Mouse (Mus musculus): ENCODE results near the gene Rpl5. TPM values are rescaled to one million over a fixed set of nuclear protein-coding genes. Genes with fewer than 3 reads are reported as not detected.
"Not testable (repeated sequence)": the region's sequence is repeated elsewhere in the genome, so short reads cannot be mapped to it uniquely, and the experiment has no call there.

Rpl5 gene
- polyA plus RNA-seq, 1 experiment from 2014 or later, result 76.6 TPM

DNA sequence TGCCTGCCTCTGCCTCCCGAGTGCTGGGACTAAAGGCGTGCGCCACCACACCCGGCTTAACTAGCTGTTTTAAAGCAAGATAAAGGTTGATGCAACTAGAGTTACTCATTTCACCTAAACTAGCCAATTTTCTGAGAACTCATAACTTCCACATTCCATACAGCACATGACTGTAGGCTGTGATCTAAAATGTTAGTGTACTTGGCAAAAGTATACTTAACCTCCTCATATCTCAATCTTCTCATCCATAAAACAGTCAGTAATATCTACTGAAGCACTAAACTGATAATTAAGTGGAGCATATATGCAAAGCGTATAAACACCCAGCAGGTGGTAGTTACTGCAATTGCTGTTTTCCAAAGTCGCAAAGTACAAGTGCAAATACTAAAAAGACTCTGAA, 27.0 kb upstream of the Rpl5 start:
- H3K9ac ChIP-seq, result no peak overlapping the region
- 0 out of 2 replicates have a peak, but pooled peaks cover 2% of the 10 kb centered on the region for H3K27me3 ChIP-seq
- no peaks in the 10 kb centered on the region for H3K4me1 ChIP-seq
- no peaks in the 10 kb centered on the region for H3K9me3 ChIP-seq
- 89% methylated on average over 6 of the region's 6 CpGs for WGBS
- ATAC-seq (ENCODE audit: insufficient number of reproducible peaks, insufficient read depth, low FRiP score, low TSS enrichment, low read depth), result no peak
- H3K4me3 ChIP-seq, result no peak overlapping the region
- H3K36me3 ChIP-seq, result no peaks in the 10 kb centered on the region
- no peak overlapping the region for H3K4me2 ChIP-seq
- no peak overlapping the region for H3K27ac ChIP-seq

DNA sequence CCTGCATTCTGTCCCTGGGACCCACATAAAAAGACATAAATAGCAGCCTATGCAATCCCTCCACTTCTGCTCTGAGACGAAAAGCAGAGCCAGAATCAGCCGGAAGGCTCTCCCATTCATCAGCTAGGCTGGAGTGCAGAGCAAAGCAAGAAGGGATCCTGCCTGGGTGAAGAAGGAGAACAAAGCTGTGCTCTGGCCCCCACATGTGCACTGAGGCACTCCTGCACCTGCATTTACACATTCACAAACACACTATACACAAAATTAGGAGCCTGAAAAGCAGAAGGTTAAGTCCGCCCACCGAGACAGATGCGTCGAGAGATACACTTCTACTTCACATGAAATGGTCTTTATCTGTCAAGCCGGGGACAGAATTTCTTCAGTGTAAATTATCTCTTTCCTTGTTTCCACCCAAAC, 26.4 kb upstream of the Rpl5 start:
- ATAC-seq (ENCODE audit: insufficient number of reproducible peaks, insufficient read depth, low FRiP score, low TSS enrichment, low read depth), result no peak
- H3K9me3 ChIP-seq, result no peaks in the 10 kb centered on the region
- H3K27me3 ChIP-seq, result 0 out of 2 replicates have a peak, but pooled peaks cover 2% of the 10 kb centered on the region
- WGBS, result 66% methylated on average over 7 of the region's 7 CpGs
- no peak overlapping the region for H3K27ac ChIP-seq
- H3K36me3 ChIP-seq, result no peaks in the 10 kb centered on the region
- H3K9ac ChIP-seq, result no peak overlapping the region
- no peak overlapping the region for H3K4me3 ChIP-seq
- H3K4me1 ChIP-seq, result no peaks in the 10 kb centered on the region
- H3K4me2 ChIP-seq, result no peak overlapping the region

DNA sequence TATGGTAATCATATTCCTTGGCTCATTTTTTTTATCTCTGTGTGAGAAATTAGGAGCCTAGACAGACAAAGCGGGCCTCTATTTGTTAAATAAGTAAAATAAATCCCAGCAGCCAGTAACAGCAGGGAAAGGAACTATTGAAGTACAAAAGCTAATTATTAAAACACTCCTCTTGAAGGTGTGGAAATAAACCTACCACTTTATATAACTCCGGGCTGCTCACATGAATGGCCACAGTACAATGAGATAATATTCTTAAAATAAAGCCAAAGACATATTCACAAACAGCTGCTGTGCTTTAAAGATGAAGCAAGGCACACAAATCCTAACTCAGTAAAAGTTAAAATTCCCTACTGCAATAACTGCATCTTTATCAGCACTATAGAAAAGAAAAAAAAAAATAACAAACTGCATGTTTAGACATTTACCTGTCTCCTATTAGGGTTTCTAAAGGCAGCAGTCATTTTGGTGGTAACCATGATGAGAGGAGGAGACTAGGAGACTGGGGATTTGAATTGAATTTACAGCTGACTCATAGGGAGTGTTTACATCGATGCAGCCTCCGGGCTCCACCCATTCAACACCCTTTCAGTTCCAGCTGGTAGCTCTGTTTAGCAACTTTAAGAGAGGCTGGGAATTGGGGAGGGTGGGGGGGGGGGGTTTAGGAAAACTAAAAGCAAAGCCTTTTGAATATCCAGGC, 25.6 kb upstream of the Rpl5 start, which contains the start of gene Evi5:
Gene Evi5 (minus strand): TSS at position 547 of the 700 bp plus-strand sequence.
- no peak within 1 kb of the TSS for H3K9ac ChIP-seq
- no peaks in the 10 kb centered on the region for H3K9me3 ChIP-seq
- WGBS, result 45% methylated on average over 4 of the region's 4 CpGs
- H3K27me3 ChIP-seq, result 0 out of 2 replicates have a peak, but pooled peaks cover 2% of the 10 kb centered on the region
- H3K4me3 ChIP-seq, result no peak within 1 kb of the TSS
- H3K36me3 ChIP-seq, result no peaks in the 10 kb centered on the region
- no peak for ATAC-seq (ENCODE audit: insufficient number of reproducible peaks, insufficient read depth, low FRiP score, low TSS enrichment, low read depth)
- no peak within 1 kb of the TSS for H3K4me2 ChIP-seq
- H3K27ac ChIP-seq, result no peak within 1 kb of the TSS
- H3K4me1 ChIP-seq, result no peaks in the 10 kb centered on the region

DNA sequence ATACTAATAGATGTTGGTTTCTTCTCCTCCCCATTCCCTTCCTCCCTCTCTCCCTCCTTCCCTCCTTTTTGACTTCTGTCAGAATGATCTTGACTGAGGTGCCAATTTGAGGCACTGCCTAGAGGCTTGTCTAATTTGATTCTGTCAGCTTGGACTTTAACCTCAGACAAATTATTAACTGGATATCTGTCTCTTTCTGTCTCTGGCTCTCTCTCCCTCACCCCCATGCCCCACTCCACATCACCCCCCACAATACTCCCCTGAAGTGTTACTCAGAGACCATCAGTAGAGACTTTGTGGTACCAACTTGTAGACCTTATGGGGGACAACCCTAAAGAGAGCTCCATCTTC, 25.1 kb upstream of the Rpl5 start:
- H3K27ac ChIP-seq, result no peak overlapping the region
- H3K4me3 ChIP-seq, result no peak overlapping the region
- 0 out of 2 replicates have a peak, but pooled peaks cover 1% of the 10 kb centered on the region for H3K27me3 ChIP-seq
- H3K36me3 ChIP-seq, result no peaks in the 10 kb centered on the region
- no peak overlapping the region for H3K4me2 ChIP-seq
- no peaks in the 10 kb centered on the region for H3K4me1 ChIP-seq
- H3K9me3 ChIP-seq, result no peaks in the 10 kb centered on the region
- no peak overlapping the region for H3K9ac ChIP-seq
- ATAC-seq (ENCODE audit: insufficient number of reproducible peaks, insufficient read depth, low FRiP score, low TSS enrichment, low read depth), result no peak

DNA sequence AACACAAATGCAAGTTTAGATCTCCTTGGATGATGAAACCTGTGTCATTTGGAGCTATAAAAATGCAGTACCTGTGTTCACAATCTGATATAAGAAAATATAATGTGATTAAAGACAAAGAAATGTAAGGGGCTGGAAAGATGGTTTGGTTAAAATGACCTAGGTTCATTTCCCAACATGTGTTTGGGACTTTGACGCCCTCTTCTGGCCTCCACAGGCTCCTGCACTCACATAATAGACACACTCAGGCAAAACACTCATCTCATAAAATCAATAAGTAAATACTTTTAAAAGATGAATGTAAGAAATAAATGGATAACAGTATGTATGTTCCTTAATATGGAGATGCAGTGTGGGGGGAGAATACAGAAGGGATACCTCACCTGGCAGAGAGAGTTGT, 23.2 kb upstream of the Rpl5 start:
- ATAC-seq (ENCODE audit: insufficient number of reproducible peaks, insufficient read depth, low FRiP score, low TSS enrichment, low read depth), result no peak
- Histone ChIP-seq H3K4me3 (no peak overlapping the region), H3K4me1 (no peaks in the 10 kb centered on the region), H3K9ac (no peak overlapping the region), H3K36me3 (no peaks in the 10 kb centered on the region), H3K4me2 (no peak overlapping the region), H3K9me3 (no peaks in the 10 kb centered on the region), H3K27ac (no peak overlapping the region), H3K27me3 (no peaks in the 10 kb centered on the region)
- 68% methylated on average over 1 of the region's 1 CpGs for WGBS

- Histone ChIP-seq H3K9ac (no peak overlapping the region), H3K9me3 (no peaks in the 10 kb centered on the region), H3K36me3 (no peaks in the 10 kb centered on the region), H3K27me3 (no peaks in the 10 kb centered on the region), H3K27ac (no peak overlapping the region), H3K4me3 (no peak overlapping the region), H3K4me1 (no peaks in the 10 kb centered on the region), H3K4me2 (no peak overlapping the region)
- ATAC-seq (ENCODE audit: insufficient number of reproducible peaks, insufficient read depth, low FRiP score, low TSS enrichment, low read depth), result no peak
- whole genome bisulfite sequencing, result 75% methylated on average over 5 of the region's 5 CpGs
Observed at GRCm38 (mm10) chr5:107880710-107881109, 19.6 kb upstream of the Rpl5 start.

DNA sequence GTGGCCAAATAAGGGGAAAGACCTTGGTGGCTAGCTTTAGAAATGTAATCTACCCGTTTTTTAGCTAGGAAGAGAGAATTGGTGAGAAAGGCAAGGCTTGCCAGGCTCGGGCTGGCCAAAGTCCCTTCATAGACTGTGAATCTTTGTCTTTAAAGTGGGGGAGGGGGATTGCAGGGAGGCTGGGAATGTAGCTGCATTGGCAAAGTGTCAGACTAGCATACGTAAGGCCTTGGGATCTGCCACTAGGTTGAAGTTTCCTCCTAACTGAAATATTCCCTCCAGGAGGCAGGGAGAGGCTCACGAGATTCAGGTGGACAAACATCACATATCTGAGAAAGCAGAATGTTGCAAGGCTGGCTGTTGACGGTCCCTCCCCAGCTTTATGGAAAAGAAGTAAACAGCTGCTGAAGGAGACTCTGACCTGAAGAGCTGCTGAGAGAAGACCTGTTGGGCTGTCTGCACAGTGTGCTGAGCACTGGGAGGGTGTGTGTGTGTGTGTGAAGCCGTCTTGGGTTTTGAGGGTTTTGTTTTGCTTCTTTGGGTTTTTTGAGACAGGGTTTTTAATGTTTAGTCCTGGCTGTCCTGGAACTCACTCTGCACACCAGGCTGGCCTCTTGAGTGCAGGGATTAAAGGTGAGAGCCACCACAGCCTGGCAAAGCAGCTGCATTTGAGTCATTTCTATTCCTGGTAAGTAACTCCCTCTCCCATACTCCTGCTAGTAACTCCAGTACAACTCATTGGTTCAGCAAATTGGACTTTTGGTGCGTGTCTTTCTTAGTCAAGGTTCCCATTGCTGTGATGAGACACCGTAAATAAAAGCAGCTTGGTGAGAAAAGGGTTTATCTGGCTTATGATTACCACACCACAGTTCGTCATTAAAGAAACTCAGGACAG, 10.1 kb upstream of the Rpl5 start:
- whole genome bisulfite sequencing, result 58% methylated on average over 9 of the region's 9 CpGs
- Histone ChIP-seq H3K9ac (no peak overlapping the region), H3K4me1 (no peaks in the 10 kb centered on the region), H3K27ac (no peak overlapping the region), H3K36me3 (no peaks in the 10 kb centered on the region), H3K27me3 (no peaks in the 10 kb centered on the region), H3K4me2 (no peak overlapping the region), H3K9me3 (no peaks in the 10 kb centered on the region), H3K4me3 (no peak overlapping the region)
- ATAC-seq (ENCODE audit: insufficient number of reproducible peaks, insufficient read depth, low FRiP score, low TSS enrichment, low read depth), result no peak

GRCm38 (mm10) chr5:107891515-107891914, 8.8 kb upstream of the Rpl5 start:
- 83% methylated on average over 1 of the region's 1 CpGs for WGBS
- not testable (repeated sequence) for H3K9ac ChIP-seq; H3K36me3 ChIP-seq; H3K4me1 ChIP-seq; H3K4me2 ChIP-seq; H3K4me3 ChIP-seq; H3K27me3 ChIP-seq; H3K27ac ChIP-seq; H3K9me3 ChIP-seq; ATAC-seq (ENCODE audit: insufficient number of reproducible peaks, insufficient read depth, low FRiP score, low TSS enrichment, low read depth)

DNA sequence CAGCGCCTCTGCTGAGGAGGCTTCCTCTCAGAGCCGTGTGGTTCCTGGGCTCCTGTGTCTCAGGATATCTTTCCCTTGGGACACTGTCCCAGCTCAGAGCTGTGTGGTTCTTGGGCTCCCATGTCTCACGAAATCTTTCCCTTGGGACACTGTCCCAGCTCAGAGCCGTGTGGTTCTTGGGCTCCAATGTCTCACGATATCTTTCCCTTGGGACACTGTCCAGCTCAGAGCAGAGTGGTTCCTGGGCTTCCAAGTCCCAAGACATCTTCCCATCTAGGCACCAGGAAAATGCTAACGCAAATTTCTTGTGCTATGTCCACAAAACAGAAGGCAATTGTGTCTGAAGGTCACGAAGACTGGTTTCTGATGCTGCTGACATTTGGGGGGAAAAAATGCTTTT, 5.6 kb upstream of the Rpl5 start:
- H3K4me2 ChIP-seq, result no peak overlapping the region
- 67% methylated on average over 7 of the region's 7 CpGs for WGBS
- H3K36me3 ChIP-seq, result no peaks in the 10 kb centered on the region
- no peak for ATAC-seq (ENCODE audit: insufficient number of reproducible peaks, insufficient read depth, low FRiP score, low TSS enrichment, low read depth)
- H3K27ac ChIP-seq, result no peak overlapping the region
- H3K9me3 ChIP-seq, result no peaks in the 10 kb centered on the region
- H3K9ac ChIP-seq, result no peak overlapping the region
- H3K27me3 ChIP-seq, result no peaks in the 10 kb centered on the region
- H3K4me1 ChIP-seq, result no peaks in the 10 kb centered on the region
- no peak overlapping the region for H3K4me3 ChIP-seq

GRCm38 (mm10) chr5:107896265-107896664, 4.0 kb upstream of the Rpl5 start:
- H3K9ac ChIP-seq, result no peak overlapping the region
- no peaks in the 10 kb centered on the region for H3K27me3 ChIP-seq
- H3K27ac ChIP-seq, result no peak overlapping the region
- H3K4me1 ChIP-seq, result no peaks in the 10 kb centered on the region
- H3K4me2 ChIP-seq, result no peak overlapping the region
- H3K4me3 ChIP-seq, result no peak overlapping the region
- H3K36me3 ChIP-seq, result no peaks in the 10 kb centered on the region
- no peak for ATAC-seq (ENCODE audit: insufficient number of reproducible peaks, insufficient read depth, low FRiP score, low TSS enrichment, low read depth)
- no peaks in the 10 kb centered on the region for H3K9me3 ChIP-seq
- 66% methylated on average over 1 of the region's 1 CpGs for WGBS

- Histone ChIP-seq H3K4me2 (peak overlapping the region; percentile 76), H3K4me3 (peak overlapping the region; percentile 93), H3K9me3 (no peaks in the 10 kb centered on the region), H3K4me1 (peaks cover 4% of the 10 kb centered on the region; the same call in 1 of the 2 replicates), H3K36me3 (peaks cover 37% of the 10 kb centered on the region), H3K27me3 (no peaks in the 10 kb centered on the region), H3K27ac (peak overlapping the region; percentile 91), H3K9ac (peak overlapping the region; percentile 97)
- 0 out of 2 replicates have a peak, but pooled peaks have one; percentile 11 for ATAC-seq (ENCODE audit: insufficient number of reproducible peaks, insufficient read depth, low FRiP score, low TSS enrichment, low read depth)
- WGBS, result under 1% methylated on average over 23 of the region's 23 CpGs
Observed at GRCm38 (mm10) chr5:107901014-107901615, 813 bp downstream of the Rpl5 start.

Data from embryonic facial prominence, embryonic 13.5 days (tissue).